Mouse (Mus musculus) layer of hippocampus, postnatal 36 days (tissue): ENCODE results near the gene Hoxc6. TPM values are rescaled to one million over a fixed set of nuclear protein-coding genes. Genes with fewer than 3 reads are reported as not detected.

Source experiments
- DNase-seq, 2 experiments: peaks; one replicate each; pipeline ENCODE4 v3.0.0; 2022
- total RNA-seq, 2 experiments: library from RNA; stranded (reverse); gene quantifications; 2 replicates each; pipeline ENCODE4 v1.2.3; 2021

Hoxc6 gene
- total RNA-seq, 2 experiments from 2014 or later: not detected

GRCm38 (mm10) chr15:102969296-102969695 is 28.8 kb upstream of the Hoxc6 start:
- DNase-seq: no peak

DNA sequence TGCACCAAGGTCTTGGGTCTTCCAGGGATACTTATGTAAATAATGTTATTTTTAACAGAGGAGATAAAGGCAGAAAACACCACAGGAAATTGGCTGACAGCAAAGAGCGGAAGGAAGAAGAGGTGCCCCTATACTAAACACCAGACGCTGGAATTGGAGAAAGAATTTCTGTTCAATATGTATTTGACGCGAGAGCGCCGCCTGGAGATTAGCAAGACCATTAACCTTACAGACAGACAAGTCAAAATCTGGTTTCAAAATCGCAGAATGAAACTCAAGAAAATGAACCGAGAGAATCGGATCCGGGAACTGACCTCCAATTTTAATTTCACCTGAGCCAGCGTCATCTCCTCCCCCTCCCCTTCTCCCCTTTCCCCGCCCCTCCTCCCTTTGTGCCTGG is 27.3 kb upstream of the Hoxc6 start:
- no peak for DNase-seq

DNA sequence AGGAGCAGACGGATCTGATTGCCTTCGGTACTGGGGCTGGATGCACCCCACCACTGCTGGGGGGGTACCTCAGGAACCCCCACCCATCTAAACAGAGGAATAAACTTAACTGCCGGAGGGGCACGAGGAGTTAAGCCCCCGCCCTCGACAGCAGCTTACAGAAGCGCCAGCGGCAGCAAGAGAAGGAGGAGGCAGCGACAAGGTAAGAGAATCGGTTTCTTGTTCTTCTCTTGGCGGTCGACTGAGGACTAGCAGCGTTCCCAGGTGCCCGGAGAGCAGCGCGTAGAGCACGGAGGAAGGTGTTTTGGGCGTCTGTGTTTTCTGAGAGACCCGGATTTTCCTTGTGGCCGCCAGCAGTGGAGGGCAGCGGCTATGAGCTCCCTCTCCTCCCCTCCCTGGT is 25.8 kb upstream of the Hoxc6 start:
- DNase-seq: no peak

DNA sequence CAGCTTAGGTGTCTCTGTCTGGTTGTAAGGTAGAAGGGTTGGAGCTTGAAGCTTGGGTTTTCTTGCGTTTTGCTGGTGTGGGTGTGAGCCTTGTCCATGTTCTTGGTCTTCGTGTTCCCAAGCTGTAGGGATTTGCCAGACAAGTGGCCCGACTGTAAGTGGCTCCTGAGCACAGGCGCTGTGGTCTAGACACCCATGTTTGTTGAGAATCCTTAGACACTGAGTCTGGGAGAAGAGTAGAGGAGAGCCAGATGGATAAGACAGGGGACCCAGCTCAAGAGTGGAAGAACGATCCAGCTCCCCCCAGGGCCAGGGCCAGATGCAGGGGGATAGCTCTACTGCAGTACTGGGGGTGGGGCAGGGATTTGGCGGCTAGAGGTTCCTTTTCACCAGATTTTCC is 25.3 kb upstream of the Hoxc6 start:
- no peak for DNase-seq

- DNase-seq: no peak
Observed at GRCm38 (mm10) chr15:102975034-102975433, 23.0 kb upstream of the Hoxc6 start.

GRCm38 (mm10) chr15:102975688-102976111 is 22.4 kb upstream of the Hoxc6 start:
- DNase-seq: no peak

DNA sequence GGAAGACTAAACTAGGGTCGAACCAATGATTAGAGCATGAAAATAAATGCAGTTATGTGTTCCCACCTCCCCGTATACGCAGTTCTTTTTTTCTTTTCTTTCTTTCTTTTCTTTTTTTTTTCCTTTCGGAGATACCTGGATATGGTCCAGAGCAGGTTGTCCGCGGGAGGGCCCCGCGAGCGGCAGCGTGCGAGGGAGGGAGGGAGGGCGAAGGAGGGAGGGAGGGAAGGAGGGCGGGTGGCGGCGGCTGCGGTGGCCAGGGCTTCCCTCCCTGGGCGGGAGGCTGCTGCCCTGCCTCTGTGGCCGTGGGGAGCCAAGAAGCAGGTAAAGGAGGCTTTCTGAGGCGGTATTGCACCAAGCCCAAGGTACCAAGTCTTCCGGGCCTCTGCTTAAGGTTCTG is 21.9 kb upstream of the Hoxc6 start, which contains the start of gene Hoxc9:
Hoxc9 (plus strand) TSS at position 269 of the 400 bp plus-strand sequence.
- no peak for DNase-seq

GRCm38 (mm10) chr15:102976631-102977422 is 21.2 kb upstream of the Hoxc6 start:
- DNase-seq: no peak

DNA sequence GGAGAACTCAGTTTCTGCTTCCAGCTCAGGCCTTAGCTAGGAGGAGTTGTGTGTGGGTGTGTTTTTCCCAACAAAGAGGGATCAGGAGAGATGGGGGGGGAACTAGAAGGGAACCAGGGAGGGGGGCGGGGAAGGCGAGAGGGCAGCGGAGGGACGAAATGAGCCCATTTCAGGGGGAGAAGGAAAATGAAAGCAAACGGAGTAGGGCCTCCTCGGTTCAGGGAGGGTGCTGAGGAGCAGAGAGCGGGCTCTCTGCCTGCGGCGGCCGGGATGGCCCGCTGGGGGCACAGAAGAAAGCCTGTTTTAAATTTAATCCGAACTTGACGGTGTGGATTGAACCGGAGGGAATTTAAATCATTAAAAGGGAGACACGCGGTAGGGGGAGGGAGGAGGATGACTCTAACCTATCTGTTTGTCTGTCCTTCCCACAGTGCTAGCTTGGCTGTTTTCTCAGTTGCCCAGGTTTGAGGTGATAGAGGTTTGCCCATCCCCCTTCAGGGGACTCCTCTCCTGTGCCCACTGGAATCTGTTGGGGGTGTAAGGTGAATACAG is 20.6 kb upstream of the Hoxc6 start:
- DNase-seq: no peak

DNA sequence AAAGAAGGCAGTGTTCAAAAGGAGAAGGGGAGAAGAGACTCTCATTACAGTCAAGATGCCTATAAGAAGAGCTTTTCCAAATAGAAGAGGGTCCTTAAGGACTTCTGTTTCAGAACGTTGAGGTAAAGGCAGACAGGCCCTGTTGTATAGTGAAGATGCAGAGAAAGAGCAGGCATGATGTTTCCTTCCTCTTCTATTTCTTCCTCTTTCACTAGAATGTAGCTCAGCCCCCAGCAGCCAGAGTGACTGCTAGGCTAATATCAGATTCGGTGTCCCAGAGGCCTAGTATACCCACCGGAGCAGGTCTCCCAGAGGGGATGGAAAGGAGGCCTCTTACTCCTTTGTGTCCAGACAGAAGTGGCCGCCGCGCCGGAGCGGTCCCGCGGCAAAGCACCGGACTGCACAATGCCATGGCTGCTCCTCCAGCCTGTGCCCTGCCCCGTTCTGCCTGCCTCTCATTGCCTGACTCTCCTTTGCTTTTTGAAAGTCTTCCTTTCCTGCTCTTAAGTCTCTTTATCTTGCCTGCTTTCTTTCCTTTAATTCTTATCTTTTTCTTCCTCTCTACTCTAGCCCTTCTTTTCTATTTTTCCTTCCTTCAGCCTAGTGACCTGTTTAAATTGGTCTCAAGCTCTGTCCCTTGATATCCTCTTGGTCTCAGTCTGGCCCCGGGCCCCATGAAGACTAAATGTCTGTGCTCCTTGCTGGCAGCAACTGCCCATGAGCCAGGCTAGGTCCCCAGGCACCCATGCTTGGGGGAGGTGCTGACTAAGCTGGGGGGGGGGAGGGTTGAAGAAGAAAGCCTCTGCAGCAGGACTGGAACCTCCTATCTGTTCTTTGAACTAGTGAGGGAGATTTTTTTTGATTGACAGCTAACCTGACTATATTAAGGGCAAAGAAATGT is 19.2 kb upstream of the Hoxc6 start:
- DNase-seq: no peak

DNA sequence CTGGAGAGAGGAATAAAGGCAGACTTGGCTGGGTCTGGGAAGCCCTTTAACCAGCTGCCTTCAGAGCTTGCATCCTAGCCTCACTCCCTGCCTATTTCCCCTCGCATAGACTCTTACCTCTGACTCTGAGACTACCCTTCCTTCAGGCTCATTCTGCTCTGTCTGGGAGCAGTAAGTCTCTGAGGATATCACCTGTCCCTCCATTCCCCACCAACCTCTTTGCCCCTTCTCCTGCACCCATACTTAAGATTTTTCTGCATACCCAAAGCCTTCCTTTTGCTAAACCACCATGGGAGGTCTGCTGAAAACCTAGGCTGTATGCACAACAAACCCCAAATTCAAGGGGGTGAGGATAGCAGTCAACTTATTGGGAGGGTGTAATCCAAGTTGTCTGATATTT is 18.1 kb upstream of the Hoxc6 start:
- no peak for DNase-seq

DNA sequence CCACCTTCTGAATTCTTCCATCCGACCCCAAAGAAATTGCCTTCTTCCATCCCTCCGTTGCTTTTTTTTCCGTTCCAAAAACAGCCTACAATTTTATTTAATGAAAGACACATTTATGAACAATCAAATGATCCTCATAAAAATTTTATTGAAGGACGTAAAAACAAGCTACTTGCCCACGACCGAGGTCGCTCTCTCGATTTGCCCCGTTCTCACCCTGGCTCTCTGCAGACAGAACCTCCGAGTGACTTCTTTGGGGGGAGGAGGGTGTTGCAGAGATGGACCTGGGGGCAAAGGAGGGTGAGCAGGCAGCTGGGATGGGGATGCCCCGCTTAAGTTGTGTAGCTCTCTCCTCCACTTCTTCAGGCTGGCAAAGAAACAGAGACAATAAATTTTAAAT is 17.7 kb upstream of the Hoxc6 start:
- DNase-seq: no peak

- no peak for DNase-seq
Observed at GRCm38 (mm10) chr15:102980912-102981311, 17.1 kb upstream of the Hoxc6 start.

GRCm38 (mm10) chr15:102981379-102982288 is 16.4 kb upstream of the Hoxc6 start:
- DNase-seq: no peak

- DNase-seq: no peak
Observed at GRCm38 (mm10) chr15:102983716-102984115, 14.3 kb upstream of the Hoxc6 start.

GRCm38 (mm10) chr15:102984521-102984920 is 13.5 kb upstream of the Hoxc6 start:
- no peak for DNase-seq

DNA sequence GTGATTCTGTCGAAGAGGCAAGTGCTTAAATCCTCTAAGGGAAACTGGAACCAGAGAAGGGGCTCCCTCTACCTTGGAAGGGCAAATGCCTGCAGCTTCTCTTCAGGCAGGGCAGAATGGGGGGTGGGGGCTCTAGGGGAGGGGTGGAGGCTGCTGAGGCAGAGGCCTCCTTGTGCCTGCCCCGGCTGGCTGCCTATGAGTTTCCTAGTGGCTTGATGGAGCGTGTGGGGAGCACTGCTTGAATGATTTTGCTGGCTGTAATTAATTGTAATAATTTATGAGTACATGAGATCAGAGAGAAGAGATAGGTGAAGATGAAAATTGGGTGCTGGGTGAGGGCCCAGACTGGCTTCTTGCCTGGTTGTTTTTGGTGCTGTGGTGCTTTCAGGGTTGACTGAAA is 13.1 kb upstream of the Hoxc6 start:
- DNase-seq: no peak

- peak; percentile 69 to 81 for DNase-seq
Observed at GRCm38 (mm10) chr15:102987124-102987833, 10.8 kb upstream of the Hoxc6 start.

DNA sequence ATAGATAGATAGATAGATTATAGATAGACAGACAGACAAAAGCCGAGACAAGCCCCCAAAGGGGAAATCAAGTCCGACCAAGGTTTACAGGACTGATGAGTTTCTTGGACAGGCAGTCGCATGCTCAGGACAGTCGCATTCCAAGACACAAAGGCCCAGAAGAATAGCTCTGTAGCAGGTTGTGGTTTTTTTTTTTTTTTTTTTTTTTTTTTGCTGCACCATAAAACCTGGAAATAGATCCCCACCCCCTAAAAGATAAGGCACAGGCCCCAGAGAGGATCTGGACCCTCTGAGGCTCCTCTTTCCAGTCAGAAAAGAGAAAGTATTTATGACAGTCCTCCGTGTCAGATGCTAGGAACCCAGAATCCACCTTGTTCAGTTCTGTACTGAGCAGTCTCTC is 10.0 kb upstream of the Hoxc6 start:
- no peak for DNase-seq

GRCm38 (mm10) chr15:102990461-102991397 is 7.3 kb upstream of the Hoxc6 start, which contains the start of gene Hoxc8:
TSS of gene Hoxc8 (plus strand) at chr15:102990607.
- DNase-seq: no peak
